Mouse (Mus musculus) CH12.LX (cell line): ENCODE measurements around the gene Eif3b.

ENCODE experiments used
- CTCF ChIP-seq, 2 experiments: IDR thresholded peaks in 1 of 2; conservative IDR thresholded peaks in 1 of 2; 2 replicates each; pipeline ENCODE4 v1.5.1; 2011 to 2012; ENCODE audit warnings: low read depth in 2 of 2, low read length in 2 of 2, improper control_type of control experiment in 1 of 2, inconsistent platforms in 1 of 2, mild to moderate bottlenecking in 1 of 2, moderate library complexity in 1 of 2
- EP300 ChIP-seq: IDR thresholded peaks from 2 replicates; pipeline ENCODE4 v1.6.1; 2011; ENCODE audit warnings: low read length, improper control_type of control experiment
- GABPA ChIP-seq: IDR thresholded peaks from 2 replicates; pipeline ENCODE4 v1.6.1; 2012; ENCODE audit warnings: low read depth, low read length, improper control_type of control experiment, inconsistent platforms; ENCODE audit not compliant: insufficient replicate concordance
- KAT2A ChIP-seq: IDR thresholded peaks from 2 replicates; pipeline ENCODE4 v1.6.1; 2012; ENCODE audit warnings: low read length, improper control_type of control experiment, inconsistent platforms; ENCODE audit not compliant: insufficient replicate concordance
- MAX ChIP-seq: IDR thresholded peaks from 2 replicates; pipeline ENCODE4 v1.6.1; 2011; ENCODE audit warnings: low read length, improper control_type of control experiment
- POLR2A ChIP-seq: IDR thresholded peaks from 2 replicates; pipeline ENCODE4 v1.6.1; 2011; ENCODE audit warnings: low read depth, mild to moderate bottlenecking, improper control_type of control experiment, low read length
- POLR2AphosphoS2 ChIP-seq: IDR thresholded peaks from 2 replicates; pipeline ENCODE4 v1.6.1; 2011; ENCODE audit warnings: low read depth, low read length, improper control_type of control experiment
- RAD21 ChIP-seq: IDR thresholded peaks from 2 replicates; pipeline ENCODE4 v1.6.1; 2011; ENCODE audit warnings: low read depth, mild to moderate bottlenecking, low read length, improper control_type of control experiment, moderate library complexity
- SMC3 ChIP-seq: IDR thresholded peaks from 2 replicates; pipeline ENCODE4 v1.6.1; 2011; ENCODE audit warnings: low read depth, low read length, improper control_type of control experiment
- USF1 ChIP-seq: IDR thresholded peaks from 2 replicates; pipeline ENCODE4 v1.6.1; 2014; ENCODE audit warnings: low read depth, mild to moderate bottlenecking, inconsistent platforms, low read length, improper control_type of control experiment

- TF ChIP-seq CTCF (conservative IDR thresholded peaks at IDR 0.05 in 1 of 2, IDR thresholded peaks at IDR 0.05 in 1 of 2; ENCODE audit: low read depth in 2 of 2, low read length in 2 of 2), result no peak
- no peak for TF ChIP-seq EP300
- no peak for TF ChIP-seq GABPA
- no peak for TF ChIP-seq POLR2AphosphoS2
- TF ChIP-seq MAX, result no peak
- TF ChIP-seq RAD21, result no peak
- TF ChIP-seq USF1, result no peak
- no peak for TF ChIP-seq SMC3
- no peak for TF ChIP-seq KAT2A
- TF ChIP-seq POLR2A, result no peak
Observed at GRCm38 (mm10) chr5:140441406-140441805, 22.3 kb downstream of the Eif3b start.
